Mouse (Mus musculus) bone marrow, adult 2 months (tissue): Measurements from ENCODE around the gene Mrpl24. TPM values are rescaled to one million over a fixed set of nuclear protein-coding genes. Genes with fewer than 3 reads are reported as not detected.

Experiments
- H3K27ac ChIP-seq: fragments of 200-500 bp; 2 replicates; pipeline ENCODE4 v1.5.1; 2012; ENCODE audit warnings: low read depth, mild to moderate bottlenecking, control low read depth, inconsistent platforms, low read length; ENCODE audit not compliant: control insufficient read depth, poor library complexity, insufficient read depth
- H3K4me1 ChIP-seq: fragments of 200-500 bp; 2 replicates; pipeline ENCODE4 v1.6.1; 2011; ENCODE audit warnings: low read length; ENCODE audit not compliant: control insufficient read depth, insufficient read depth
- H3K4me3 ChIP-seq: fragments of 200-500 bp; replicated peaks from 2 replicates; pipeline ENCODE3; 2011; ENCODE audit warnings: mild to moderate bottlenecking, low read depth, low read length, control low read depth; ENCODE audit not compliant: control insufficient read depth
- CTCF ChIP-seq: fragments of 200-500 bp; IDR thresholded peaks from 2 replicates; pipeline ENCODE4 v1.5.1; 2011; ENCODE audit warnings: low read length, control low read depth; ENCODE audit not compliant: control insufficient read depth, insufficient read depth
- POLR2A ChIP-seq: fragments of 200-500 bp; IDR thresholded peaks from 2 replicates; pipeline ENCODE4 v1.6.1; 2011; ENCODE audit warnings: low read depth, mild to moderate bottlenecking, control low read depth, low read length, borderline replicate concordance; ENCODE audit not compliant: control insufficient read depth
- WGBS: fragments of 180-500 bp; shearing (Covaris S2); methylation state at CpG from one replicate; pipeline ENCODE4 v1.1.7; 2018; 5-methylcytosine and 5-hydroxymethylcytosine counted together
- polyA plus RNA-seq: library from polyadenylated mRNA; stranded (reverse); fragments of >200 nt; gene quantifications from 2 replicates; pipeline ENCODE4 v1.2.4, GENCODE M21; 2011; ENCODE audit warnings: low replicate concordance; ENCODE audit not compliant: missing spikeins, insufficient read depth, insufficient read length

Gene Mrpl24
- polyA plus RNA-seq, 1 experiment = 217 TPM

GRCm38 (mm10) chr3:87934501-87934900 is 15.2 kb downstream of the Mrpl24 start:
- H3K4me3 ChIP-seq = no peak overlapping the region
- H3K4me1 ChIP-seq = peaks cover 1% of the 10 kb centered on the region; the same call in 1 of the 2 replicates
- WGBS = 74% methylated on average over 4 of the region's 4 CpGs
- no peak overlapping the region for H3K27ac ChIP-seq
- TF ChIP-seq CTCF = no peak
- no peak for TF ChIP-seq POLR2A

- Histone ChIP-seq H3K4me1 (peaks cover 1% of the 10 kb centered on the region; the same call in 1 of the 2 replicates), H3K27ac (no peak overlapping the region), H3K4me3 (no peak overlapping the region)
- TF ChIP-seq POLR2A (no peak), CTCF (no peak)
- 79% methylated on average over 4 of the region's 4 CpGs for WGBS
Measured at GRCm38 (mm10) chr3:87935201-87935600, 15.9 kb downstream of the Mrpl24 start.

GRCm38 (mm10) chr3:87935776-87936175 is 16.5 kb downstream of the Mrpl24 start:
- TF ChIP-seq POLR2A (no peak), CTCF (peak; percentile 89)
- peaks cover 1% of the 10 kb centered on the region; the same call in 1 of the 2 replicates for H3K4me1 ChIP-seq
- H3K27ac ChIP-seq = no peak overlapping the region
- H3K4me3 ChIP-seq = no peak overlapping the region
- 97% methylated on average over 2 of the region's 2 CpGs for WGBS

DNA sequence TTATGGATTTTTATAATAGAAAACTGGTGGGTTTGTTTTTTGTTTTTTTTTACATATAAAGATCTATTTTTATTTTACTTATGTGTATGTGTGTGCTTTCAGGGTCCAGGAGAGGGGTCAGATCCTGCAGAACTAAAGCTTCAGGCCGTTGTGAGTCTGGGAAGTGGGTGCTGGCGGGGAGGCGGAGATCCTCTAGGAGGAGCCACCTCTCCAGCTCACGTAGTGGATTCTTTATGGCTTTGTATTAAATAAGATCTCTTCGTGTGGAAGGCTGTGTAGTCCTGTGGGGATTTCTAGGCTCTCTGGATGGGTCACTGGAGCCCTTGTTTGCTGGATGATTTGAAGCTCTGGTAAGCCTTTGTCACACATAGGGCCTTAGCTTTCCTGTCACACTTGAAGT is 21.3 kb downstream of the Mrpl24 start:
- TF ChIP-seq CTCF = no peak
- no peak for TF ChIP-seq POLR2A
- 89% methylated on average over 5 of the region's 5 CpGs for WGBS
- no peaks in the 10 kb centered on the region for H3K4me1 ChIP-seq
- no peak overlapping the region for H3K4me3 ChIP-seq
- H3K27ac ChIP-seq = no peak overlapping the region

- 90% methylated on average over 2 of the region's 2 CpGs for WGBS
- no peak overlapping the region for H3K4me3 ChIP-seq
- no peak overlapping the region for H3K27ac ChIP-seq
- no peaks in the 10 kb centered on the region for H3K4me1 ChIP-seq
- TF ChIP-seq POLR2A = no peak
- no peak for TF ChIP-seq CTCF
Measured at GRCm38 (mm10) chr3:87942471-87942870, 23.2 kb downstream of the Mrpl24 start.

- TF ChIP-seq POLR2A (no peak), CTCF (no peak)
- H3K4me1 ChIP-seq = no peaks in the 10 kb centered on the region
- 80% methylated on average over 7 of the region's 7 CpGs for WGBS
- no peak overlapping the region for H3K4me3 ChIP-seq
- H3K27ac ChIP-seq = no peak overlapping the region
Measured at GRCm38 (mm10) chr3:87943586-87943985, 24.3 kb downstream of the Mrpl24 start.

DNA sequence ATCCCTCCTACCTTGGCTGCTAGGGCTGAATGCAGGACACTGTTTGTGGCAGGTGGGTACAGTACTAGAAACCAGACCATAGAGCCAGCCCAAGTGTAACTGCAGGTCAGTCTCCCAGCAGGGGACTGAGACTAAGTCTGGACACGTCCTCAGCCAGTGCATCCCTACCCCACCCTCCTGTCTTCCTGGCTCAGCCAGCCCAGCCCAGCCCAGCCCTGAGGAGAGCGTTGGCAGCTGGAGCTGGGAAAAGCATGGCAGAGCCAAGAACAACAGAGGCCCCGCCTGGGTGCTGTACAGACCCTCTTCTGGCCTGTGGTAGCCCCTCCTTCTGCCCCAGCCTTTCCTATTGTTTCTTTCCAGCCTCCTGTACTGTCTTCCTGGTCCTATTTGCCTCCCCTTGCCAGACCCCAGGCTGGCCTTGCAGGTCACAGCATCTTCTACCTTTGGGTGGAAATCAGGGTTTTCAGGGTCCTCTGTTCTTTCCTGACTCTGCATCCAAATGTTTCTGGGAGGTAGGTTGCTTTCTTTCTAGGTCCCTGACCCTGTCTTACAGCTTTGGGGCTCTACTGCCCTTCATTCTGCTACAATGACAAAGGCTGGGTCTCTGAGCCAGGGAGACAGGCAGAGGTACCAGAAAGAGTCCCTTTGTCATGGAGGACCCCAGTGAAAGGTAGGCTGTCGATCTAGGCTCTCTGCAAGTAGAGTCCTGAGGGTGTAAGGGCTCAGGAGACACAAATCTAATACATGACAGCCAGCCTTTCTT is 25.7 kb downstream of the Mrpl24 start:
- H3K4me3 ChIP-seq = no peak overlapping the region
- TF ChIP-seq POLR2A (no peak), CTCF (no peak)
- WGBS = 60% methylated on average over 4 of the region's 4 CpGs
- no peaks in the 10 kb centered on the region for H3K4me1 ChIP-seq
- H3K27ac ChIP-seq = no peak overlapping the region

- H3K4me1 ChIP-seq = no peaks in the 10 kb centered on the region
- H3K27ac ChIP-seq = no peak overlapping the region
- WGBS = 45% methylated on average over 12 of the region's 12 CpGs
- H3K4me3 ChIP-seq = no peak overlapping the region
- TF ChIP-seq POLR2A (no peak), CTCF (no peak)
Measured at GRCm38 (mm10) chr3:87945781-87946540, 26.7 kb downstream of the Mrpl24 start.
